Mouse (Mus musculus) small intestine, adult 10 weeks (tissue): Measurements from ENCODE around the gene Gm9767. TPM values are rescaled to one million over a fixed set of nuclear protein-coding genes. Genes with fewer than 3 reads are reported as not detected.

ENCODE experiments used
- polyA plus RNA-seq: library from polyadenylated mRNA; stranded (reverse); fragments of 350-450 nt; fragmentation: Illumina TruSeq; extraction: RNeasy Lipid Tissue Mini Kit (QIAGEN cat#74804); gene quantifications from one replicate; pipeline ENCODE4 v1.2.3, GENCODE M21; 2014; ENCODE audit warnings: low replicate concordance

Gm9767 gene
- not detected for polyA plus RNA-seq

GRCm38 (mm10) chr10:26077671-26078481 is at the start of gene Gm9767:
Gene Gm9767 (plus strand): TSS chr10:26078255.

DNA sequence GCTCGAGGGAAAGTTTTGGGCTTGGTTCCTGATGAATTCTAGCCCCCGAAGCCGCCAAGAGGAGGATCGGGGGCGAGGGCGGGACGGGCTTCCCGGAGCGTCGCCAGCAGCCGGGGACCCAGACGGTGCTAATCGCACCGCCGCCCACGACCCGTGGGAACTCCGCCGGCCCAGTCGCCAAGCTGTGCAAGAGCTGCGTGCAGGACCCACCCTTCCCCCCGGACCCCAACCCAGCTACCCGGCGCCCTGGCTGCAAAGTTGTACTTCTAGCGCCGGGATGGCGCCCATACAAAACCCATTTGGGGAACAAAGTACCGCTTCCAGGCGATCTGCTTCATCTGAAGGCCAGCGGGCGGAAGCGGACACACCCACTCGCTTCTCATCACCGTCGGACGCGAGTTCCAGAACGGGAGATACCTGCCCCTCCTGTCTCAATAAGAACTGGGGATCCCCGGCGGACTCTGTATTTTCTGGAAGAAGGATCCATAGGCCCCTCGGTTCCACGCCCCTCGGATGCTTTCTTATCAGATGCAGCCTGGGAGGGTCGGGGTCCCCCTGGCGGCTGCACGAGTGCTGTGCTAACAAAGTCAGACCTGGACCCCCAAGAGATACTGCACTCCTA is 577 bp downstream of the Gm9767 start, which contains the start of gene Tmem200a:
TSS of gene Tmem200a (minus strand) at position 532 of the 622 bp plus-strand sequence.

Other genes with a start within 250 kb of the Gm9767 start
- 1.9 TPM for gene Tmem200a, start 797 bp downstream of the Gm9767 start, polyA plus RNA-seq
- not detected for gene Samd3, start 151.5 kb downstream of the Gm9767 start, polyA plus RNA-seq